Mouse (Mus musculus): Measurements from ENCODE around the gene Olfr191.

- TF ChIP-seq EP300 (IDR thresholded peaks at IDR 0.05) (no peak), CTCF (IDR thresholded peaks at IDR 0.05) (no peak)
Observed at GRCm38 (mm10) chr16:59077905-59078304, 11.7 kb downstream of the Olfr191 start, which contains the start of gene Olfr190.
